Mouse (Mus musculus) left cerebral cortex, postnatal 10 days (tissue): ENCODE data around the gene Pum1. TPM values are rescaled to one million over a fixed set of nuclear protein-coding genes. Genes with fewer than 3 reads are reported as not detected.
"Not testable (repeated sequence)": the region's sequence is repeated elsewhere in the genome, so short reads cannot be mapped to it uniquely, and the experiment has no call there.

Source experiments
- DNase-seq, 2 experiments: peaks; one replicate each; pipeline ENCODE4 v3.0.0; 2021 to 2022; ENCODE audit warnings: low spot score in 2 of 2, mixed read lengths in 1 of 2; ENCODE audit errors: extremely low spot score in 1 of 2
- intact Hi-C: fragments of 180-260 bp; cut with DNase I; formaldehyde crosslinking; loops from one replicate; pipeline ENCODE4 v1.15.1; 2025
- total RNA-seq, 2 experiments: library from RNA; stranded (reverse); gene quantifications; 2 replicates each; pipeline ENCODE4 v1.2.3; 2021

The Pum1 gene
- total RNA-seq, result 100 to 1,000 TPM; 107 to 113 TPM

GRCm38 (mm10) chr4:130662979-130663725 is at the start of gene Pum1:
TSS of gene Pum1 (plus strand) at chr4:130663321.
- intact Hi-C loops, result no loop called here

GRCm38 (mm10) chr4:130629391-130629790 is 33.7 kb upstream of the Pum1 start:
- DNase-seq, result peak in 1 of 2 experiments; percentile 33
- intact Hi-C loops, result no loop called here

More at GRCm38 (mm10) chr4:130662979-130663725, at the start of gene Pum1:
- DNase-seq, result peak; percentile 83 to 95

- intact Hi-C loops, result no loop called here
- no peak for DNase-seq
Observed at GRCm38 (mm10) chr4:130630232-130630847, 32.8 kb upstream of the Pum1 start.

GRCm38 (mm10) chr4:130635076-130635475 is 28.0 kb upstream of the Pum1 start:
- intact Hi-C loops, DNase-seq: not testable (repeated sequence)

- intact Hi-C loops, result no loop called here
- no peak for DNase-seq
Observed at GRCm38 (mm10) chr4:130636761-130637160, 26.4 kb upstream of the Pum1 start.

- intact Hi-C loops, result no loop called here
- no peak for DNase-seq
Observed at GRCm38 (mm10) chr4:130637488-130638422, 25.4 kb upstream of the Pum1 start.

- intact Hi-C loops, result no loop called here
- DNase-seq, result no peak
Observed at GRCm38 (mm10) chr4:130640031-130640717, 22.9 kb upstream of the Pum1 start.

GRCm38 (mm10) chr4:130642468-130642867 is 20.7 kb upstream of the Pum1 start:
- intact Hi-C loops, result no loop called here
- DNase-seq, result no peak

- intact Hi-C loops, result no loop called here
- no peak for DNase-seq
Observed at GRCm38 (mm10) chr4:130645426-130645825, 17.7 kb upstream of the Pum1 start.

- intact Hi-C loops, result no loop called here
- DNase-seq, result no peak
Observed at GRCm38 (mm10) chr4:130651286-130651685, 11.8 kb upstream of the Pum1 start.

GRCm38 (mm10) chr4:130652546-130652945 is 10.6 kb upstream of the Pum1 start:
- DNase-seq, result no peak
- intact Hi-C loops, result no loop called here

- intact Hi-C loops, result no loop called here
- DNase-seq, result no peak
Observed at GRCm38 (mm10) chr4:130657820-130658565, 5.1 kb upstream of the Pum1 start.

GRCm38 (mm10) chr4:130659470-130659869 is 3.7 kb upstream of the Pum1 start:
- intact Hi-C loops, result no loop called here
- no peak for DNase-seq

GRCm38 (mm10) chr4:130660106-130660505 is 3.0 kb upstream of the Pum1 start:
- intact Hi-C loops, result no loop called here
- DNase-seq, result no peak

GRCm38 (mm10) chr4:130661151-130661550 is 2.0 kb upstream of the Pum1 start:
- no peak for DNase-seq
- intact Hi-C loops, result no loop called here

- intact Hi-C loops, DNase-seq: not testable (repeated sequence)
Observed at GRCm38 (mm10) chr4:130662305-130662704, 816 bp upstream of the Pum1 start.

GRCm38 (mm10) chr4:130663810-130664401 is 785 bp downstream of the Pum1 start:
- intact Hi-C loops, result no loop called here
- DNase-seq, result peak; percentile 6 to 60
